Mouse (Mus musculus) hindbrain, embryonic 11.5 days (tissue): Measurements from ENCODE around the gene Sele. TPM values are rescaled to one million over a fixed set of nuclear protein-coding genes. Genes with fewer than 3 reads are reported as not detected.

ENCODE experiments used
- ATAC-seq: fragments of 200-750 bp; cut with Nextera tagmentation; 2 replicates; pipeline ENCODE4 v1.8.0; 2017; ENCODE audit warnings: mild to moderate bottlenecking, moderate TSS enrichment, moderate library complexity; ENCODE audit not compliant: low FRiP score
- DNase-seq: peaks from one replicate; pipeline ENCODE4 v3.0.0-alpha.2; 2015; ENCODE audit warnings: low spot score
- H3K27ac ChIP-seq: fragments of 300-500 bp; sonication (generic); 2 replicates; pipeline ENCODE4 v1.5.1; 2014; ENCODE audit warnings: mild to moderate bottlenecking, low read depth, low read length
- H3K27me3 ChIP-seq: fragments of 300-500 bp; sonication (generic); 2 replicates; pipeline ENCODE4 v1.6.1; 2014; ENCODE audit warnings: mild to moderate bottlenecking, low read length, moderate library complexity, mixed read lengths; ENCODE audit not compliant: control insufficient read depth, insufficient read depth
- H3K36me3 ChIP-seq: fragments of 300-500 bp; sonication (generic); 2 replicates; pipeline ENCODE4 v1.6.1; 2014; ENCODE audit warnings: mild to moderate bottlenecking, low read length, moderate library complexity, mixed read lengths; ENCODE audit not compliant: control insufficient read depth, insufficient read depth
- H3K4me1 ChIP-seq: fragments of 300-500 bp; sonication (generic); replicated peaks from 2 replicates; pipeline ENCODE4 v1.6.1; 2014; ENCODE audit warnings: low read length, mixed read lengths; ENCODE audit not compliant: control insufficient read depth, insufficient read depth
- H3K4me2 ChIP-seq: fragments of 300-500 bp; sonication (generic); replicated peaks from 2 replicates; pipeline ENCODE4 v1.6.1; 2014; ENCODE audit warnings: mild to moderate bottlenecking, low read depth, low read length
- H3K4me3 ChIP-seq: fragments of 300-500 bp; sonication (generic); 2 replicates; pipeline ENCODE4 v1.5.1; 2014; ENCODE audit warnings: low read depth, low read length
- H3K9ac ChIP-seq: fragments of 300-500 bp; sonication (generic); 2 replicates; pipeline ENCODE4 v1.6.1; 2014; ENCODE audit warnings: low read depth, low read length
- H3K9me3 ChIP-seq: fragments of 300-500 bp; sonication (generic); 2 replicates; pipeline ENCODE4 v1.6.1; 2016; ENCODE audit warnings: low read length; ENCODE audit not compliant: control insufficient read depth
- WGBS: fragments of 180-500 bp; shearing (Covaris S2); extraction: QIAGEN DNeasy Blood & Tissue Kit; methylation state at CpG from one replicate; pipeline ENCODE4 v1.1.7; 2014; 5-methylcytosine and 5-hydroxymethylcytosine counted together
- polyA plus RNA-seq: library from polyadenylated mRNA; unstranded; fragments of >200 nt; fragmentation: Nextera tagmentation; extraction: Ambion mirVana; gene quantifications from 2 replicates; pipeline ENCODE4 v1.2.1, GENCODE M21; 2014

Gene Sele
- polyA plus RNA-seq, 1 experiment from 2014 or later = not detected

- H3K36me3 ChIP-seq = no peaks in the 10 kb centered on the region
- no peak for ATAC-seq
- H3K27me3 ChIP-seq = no peaks in the 10 kb centered on the region
- H3K4me1 ChIP-seq = no peaks in the 10 kb centered on the region
- DNase-seq = no peak
- H3K4me2 ChIP-seq = no peak overlapping the region
- no peak overlapping the region for H3K9ac ChIP-seq
- no peaks in the 10 kb centered on the region for H3K9me3 ChIP-seq
- no peak overlapping the region for H3K27ac ChIP-seq
- H3K4me3 ChIP-seq = no peak overlapping the region
- 87% methylated on average over 4 of the region's 4 CpGs for WGBS
Measured at GRCm38 (mm10) chr1:164025685-164026084, 22.3 kb upstream of the Sele start.

- no peak overlapping the region for H3K9ac ChIP-seq
- no peaks in the 10 kb centered on the region for H3K36me3 ChIP-seq
- H3K4me1 ChIP-seq = no peaks in the 10 kb centered on the region
- DNase-seq (no peak), ATAC-seq (no peak)
- H3K4me2 ChIP-seq = no peak overlapping the region
- no peak overlapping the region for H3K27ac ChIP-seq
- H3K9me3 ChIP-seq = no peaks in the 10 kb centered on the region
- H3K4me3 ChIP-seq = no peak overlapping the region
- H3K27me3 ChIP-seq = no peaks in the 10 kb centered on the region
- WGBS = 57% methylated on average over 5 of the region's 5 CpGs
Measured at GRCm38 (mm10) chr1:164027416-164027815, 20.6 kb upstream of the Sele start.

GRCm38 (mm10) chr1:164040385-164041135 lies 7.5 kb upstream of the Sele start:
- Histone ChIP-seq H3K4me3 (no peak overlapping the region), H3K4me1 (no peaks in the 10 kb centered on the region), H3K27me3 (no peaks in the 10 kb centered on the region), H3K4me2 (no peak overlapping the region), H3K36me3 (no peaks in the 10 kb centered on the region), H3K9me3 (no peaks in the 10 kb centered on the region), H3K27ac (no peak overlapping the region), H3K9ac (no peak overlapping the region)
- DNase-seq (no peak), ATAC-seq (no peak)
- WGBS = 78% methylated on average over 10 of the region's 10 CpGs

GRCm38 (mm10) chr1:164043549-164043948 lies 4.5 kb upstream of the Sele start:
- H3K4me2 ChIP-seq = no peak overlapping the region
- ATAC-seq = no peak
- 81% methylated on average over 3 of the region's 3 CpGs for WGBS

GRCm38 (mm10) chr1:164053561-164053960 lies 5.5 kb downstream of the Sele start:
- ATAC-seq = no peak
- whole genome bisulfite sequencing = 97% methylated on average over 9 of the region's 9 CpGs
- no peak overlapping the region for H3K4me3 ChIP-seq

More at GRCm38 (mm10) chr1:164043549-164043948, 4.5 kb upstream of the Sele start:
- Histone ChIP-seq H3K27ac (no peak overlapping the region), H3K36me3 (no peaks in the 10 kb centered on the region), H3K4me1 (no peaks in the 10 kb centered on the region), H3K9me3 (no peaks in the 10 kb centered on the region), H3K9ac (no peak overlapping the region), H3K4me3 (no peak overlapping the region), H3K27me3 (no peaks in the 10 kb centered on the region)
- DNase-seq = no peak

GRCm38 (mm10) chr1:164054800-164055199 lies 6.8 kb downstream of the Sele start:
- DNase-seq (no peak), ATAC-seq (no peak)
- H3K27ac ChIP-seq = no peak overlapping the region
- no peak overlapping the region for H3K4me2 ChIP-seq
- no peaks in the 10 kb centered on the region for H3K27me3 ChIP-seq
- no peaks in the 10 kb centered on the region for H3K4me1 ChIP-seq
- 47% methylated on average over 2 of the region's 2 CpGs for WGBS
- H3K9me3 ChIP-seq = no peaks in the 10 kb centered on the region
- no peaks in the 10 kb centered on the region for H3K36me3 ChIP-seq
- no peak overlapping the region for H3K4me3 ChIP-seq
- no peak overlapping the region for H3K9ac ChIP-seq

More at GRCm38 (mm10) chr1:164053561-164053960, 5.5 kb downstream of the Sele start:
- no peaks in the 10 kb centered on the region for H3K9me3 ChIP-seq
- no peaks in the 10 kb centered on the region for H3K4me1 ChIP-seq
- DNase-seq = no peak
- H3K27ac ChIP-seq = no peak overlapping the region
- no peak overlapping the region for H3K9ac ChIP-seq
- H3K4me2 ChIP-seq = no peak overlapping the region
- H3K36me3 ChIP-seq = no peaks in the 10 kb centered on the region
- H3K27me3 ChIP-seq = no peaks in the 10 kb centered on the region

GRCm38 (mm10) chr1:164060071-164060470 lies 12.0 kb downstream of the Sele start:
- no peak overlapping the region for H3K4me3 ChIP-seq
- no peak overlapping the region for H3K9ac ChIP-seq
- H3K27ac ChIP-seq = no peak overlapping the region
- H3K9me3 ChIP-seq = no peaks in the 10 kb centered on the region
- no peaks in the 10 kb centered on the region for H3K4me1 ChIP-seq
- H3K27me3 ChIP-seq = no peaks in the 10 kb centered on the region
- no peak for DNase-seq
- no peak for ATAC-seq
- H3K4me2 ChIP-seq = no peak overlapping the region
- no peaks in the 10 kb centered on the region for H3K36me3 ChIP-seq
- 84% methylated on average over 4 of the region's 4 CpGs for WGBS

- Histone ChIP-seq H3K36me3 (no peaks in the 10 kb centered on the region), H3K9me3 (no peaks in the 10 kb centered on the region), H3K27me3 (no peaks in the 10 kb centered on the region), H3K4me1 (no peaks in the 10 kb centered on the region), H3K27ac (no peak overlapping the region), H3K9ac (no peak overlapping the region), H3K4me2 (no peak overlapping the region), H3K4me3 (no peak overlapping the region)
- 43% methylated on average over 4 of the region's 4 CpGs for WGBS
- DNase-seq (peak; percentile 14), ATAC-seq (no peak)
Measured at GRCm38 (mm10) chr1:164061278-164061677, 13.2 kb downstream of the Sele start.

GRCm38 (mm10) chr1:164061925-164062324 lies 13.9 kb downstream of the Sele start, which contains the start of gene Sell:
TSS of gene Sell (plus strand) at chr1:164061982.
- no peaks in the 10 kb centered on the region for H3K27me3 ChIP-seq
- WGBS = 84% methylated on average over 4 of the region's 4 CpGs
- no peak within 1 kb of the TSS for H3K4me3 ChIP-seq
- ATAC-seq (no peak), DNase-seq (no peak)
- H3K27ac ChIP-seq = no peak within 1 kb of the TSS
- H3K9ac ChIP-seq = no peak within 1 kb of the TSS
- no peaks in the 10 kb centered on the region for H3K36me3 ChIP-seq
- H3K9me3 ChIP-seq = no peaks in the 10 kb centered on the region
- no peaks in the 10 kb centered on the region for H3K4me1 ChIP-seq
- no peak within 1 kb of the TSS for H3K4me2 ChIP-seq
